Mouse (Mus musculus) spleen, adult 18-20 months (tissue): ENCODE data around the gene Afg3l1.
"Not testable (repeated sequence)": the region's sequence is repeated elsewhere in the genome, so short reads cannot be mapped to it uniquely, and the experiment has no call there.

Source experiments
- DNase-seq, 2 experiments: peaks; one replicate each; pipeline ENCODE4 v3.0.0; 2022; ENCODE audit warnings: mixed read lengths in 2 of 2

Gene Afg3l1

GRCm38 (mm10) chr8:123477737-123478258, at the start of gene Afg3l1:
Gene Afg3l1 (plus strand): TSS chr8:123477903.
- DNase-seq = peak; percentile 88 to 96

- DNase-seq = no peak
Observed at GRCm38 (mm10) chr8:123428343-123428893, 49.3 kb upstream of the Afg3l1 start.

- no peak for DNase-seq
Observed at GRCm38 (mm10) chr8:123428939-123429721, 48.6 kb upstream of the Afg3l1 start.

DNA sequence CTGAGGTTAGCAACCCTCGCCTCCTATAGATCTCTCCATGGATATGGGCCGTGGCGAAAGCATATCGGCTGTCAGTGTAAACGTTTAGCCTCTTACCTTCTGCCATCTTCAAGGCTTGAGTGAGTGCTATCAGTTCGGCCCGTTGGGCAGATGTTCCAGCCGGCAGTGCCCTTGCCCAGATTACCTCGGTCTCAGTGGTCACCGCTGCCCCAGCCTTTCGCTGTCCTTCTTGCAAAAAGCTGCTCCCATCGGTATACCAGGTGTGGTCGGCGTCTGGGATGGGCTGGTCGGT, 48.0 kb upstream of the Afg3l1 start:
- not testable (repeated sequence) for DNase-seq

- DNase-seq = not testable (repeated sequence)
Observed at GRCm38 (mm10) chr8:123430936-123431335, 46.8 kb upstream of the Afg3l1 start.

DNA sequence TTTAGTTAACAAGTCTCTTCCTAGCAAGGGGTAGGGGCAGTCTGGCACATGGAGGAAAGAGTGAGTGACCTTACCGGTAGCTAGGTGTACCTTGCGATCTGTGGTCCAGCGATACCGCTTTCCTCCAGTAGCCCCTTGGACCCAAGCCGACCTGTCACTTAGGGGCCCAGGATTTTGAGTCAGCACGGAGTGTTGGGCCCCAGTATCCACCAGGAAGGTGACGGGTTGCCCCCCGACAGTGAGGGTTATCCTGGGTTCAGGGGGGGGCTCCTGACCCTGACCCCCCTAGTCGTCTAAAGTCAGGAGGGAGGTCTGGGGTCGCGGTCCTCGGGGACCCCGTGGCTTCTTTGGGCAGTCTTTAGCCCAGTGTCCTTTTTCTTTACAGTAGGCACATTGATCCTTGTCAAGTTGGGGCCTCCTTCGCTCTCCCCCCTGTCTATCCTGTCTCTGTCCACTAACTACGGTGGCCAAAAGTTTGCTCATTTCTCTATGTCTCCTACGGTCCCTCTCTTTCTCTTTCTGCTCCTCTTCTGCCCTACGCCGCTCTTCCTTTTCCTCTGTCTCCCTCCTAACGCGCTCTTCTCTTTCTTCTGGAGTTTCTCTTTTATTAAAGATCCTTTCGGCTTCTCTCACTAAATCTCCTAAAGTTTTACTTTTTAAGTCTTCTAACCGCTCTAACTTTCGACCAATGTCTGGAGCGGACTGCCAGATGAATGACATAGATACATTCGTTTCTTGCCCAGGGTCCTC, 45.9 kb upstream of the Afg3l1 start:
- DNase-seq = no peak

DNA sequence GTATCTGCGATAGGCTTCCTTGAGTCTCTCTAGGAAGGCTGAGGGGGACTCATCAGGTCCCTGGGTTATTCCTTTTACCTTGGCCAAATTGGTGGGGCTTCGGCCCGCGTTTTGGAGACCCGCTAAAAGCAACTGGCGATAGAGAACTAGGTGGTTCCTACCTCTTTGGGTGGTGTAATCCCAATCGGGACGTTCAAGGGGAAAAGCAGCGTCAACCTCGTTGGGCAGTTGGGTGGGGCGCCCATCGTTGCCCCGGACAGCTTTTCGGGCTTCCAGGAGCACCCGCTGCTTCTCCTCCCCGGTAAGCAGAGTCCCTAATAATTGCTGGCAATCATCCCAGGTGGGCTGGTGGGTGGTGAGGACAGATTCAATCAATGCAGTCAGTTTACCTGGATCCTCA, 45.3 kb upstream of the Afg3l1 start:
- DNase-seq = no peak

GRCm38 (mm10) chr8:123433241-123433974, 44.3 kb upstream of the Afg3l1 start:
- DNase-seq = not testable (repeated sequence)

GRCm38 (mm10) chr8:123441788-123442187, 35.9 kb upstream of the Afg3l1 start:
- DNase-seq = no peak

GRCm38 (mm10) chr8:123442351-123442750, 35.4 kb upstream of the Afg3l1 start:
- no peak for DNase-seq

- peak; percentile 80 to 97 for DNase-seq
Observed at GRCm38 (mm10) chr8:123442871-123443575, 34.7 kb upstream of the Afg3l1 start.

GRCm38 (mm10) chr8:123443576-123443921, 34.2 kb upstream of the Afg3l1 start:
- no peak for DNase-seq

- no peak for DNase-seq
Observed at GRCm38 (mm10) chr8:123444131-123444530, 33.6 kb upstream of the Afg3l1 start.

- DNase-seq = no peak
Observed at GRCm38 (mm10) chr8:123445981-123446380, 31.7 kb upstream of the Afg3l1 start.

- DNase-seq = no peak
Observed at GRCm38 (mm10) chr8:123446799-123447198, 30.9 kb upstream of the Afg3l1 start.

DNA sequence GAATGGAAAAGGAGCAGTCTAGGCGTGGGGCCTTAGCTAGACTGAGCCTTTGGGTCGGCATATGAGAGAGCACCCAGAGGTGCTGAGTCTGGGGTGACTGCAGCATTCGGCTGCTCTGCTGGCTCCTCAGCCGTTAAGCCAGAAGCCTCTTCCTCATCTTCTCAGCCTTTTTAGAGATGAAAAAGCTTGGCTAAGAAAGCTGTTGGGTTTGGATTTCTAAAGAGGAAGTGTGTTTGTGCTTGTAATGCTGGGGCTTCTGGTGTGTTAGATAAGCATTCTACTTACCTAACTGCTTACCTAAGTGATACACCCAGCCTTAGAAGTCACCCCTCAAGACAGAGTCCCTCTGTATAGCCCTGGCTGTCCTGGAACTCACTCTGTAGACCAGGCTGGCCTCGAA, 26.9 kb upstream of the Afg3l1 start:
- DNase-seq = no peak

GRCm38 (mm10) chr8:123451747-123452146, 26.0 kb upstream of the Afg3l1 start:
- not testable (repeated sequence) for DNase-seq

DNA sequence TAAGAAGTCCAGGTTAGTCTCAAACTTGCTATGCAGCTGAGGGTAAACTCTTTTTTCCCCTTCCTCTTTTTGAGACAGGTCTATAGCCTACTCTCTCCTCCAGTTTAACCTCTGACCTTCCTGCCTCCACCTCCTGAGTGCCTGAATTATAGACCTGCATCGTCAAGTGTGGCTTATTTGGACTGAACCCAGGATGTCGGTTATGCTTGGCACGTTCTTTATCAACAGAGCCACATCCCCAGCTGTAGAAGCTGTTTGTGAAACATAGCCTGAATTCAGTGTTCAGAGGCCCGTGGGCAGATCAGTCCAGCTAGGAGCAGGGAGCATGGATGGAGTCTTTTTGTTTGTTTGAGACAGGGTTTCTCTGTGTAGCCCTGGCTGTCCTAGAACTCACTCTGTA, 25.6 kb upstream of the Afg3l1 start:
- no peak for DNase-seq

DNA sequence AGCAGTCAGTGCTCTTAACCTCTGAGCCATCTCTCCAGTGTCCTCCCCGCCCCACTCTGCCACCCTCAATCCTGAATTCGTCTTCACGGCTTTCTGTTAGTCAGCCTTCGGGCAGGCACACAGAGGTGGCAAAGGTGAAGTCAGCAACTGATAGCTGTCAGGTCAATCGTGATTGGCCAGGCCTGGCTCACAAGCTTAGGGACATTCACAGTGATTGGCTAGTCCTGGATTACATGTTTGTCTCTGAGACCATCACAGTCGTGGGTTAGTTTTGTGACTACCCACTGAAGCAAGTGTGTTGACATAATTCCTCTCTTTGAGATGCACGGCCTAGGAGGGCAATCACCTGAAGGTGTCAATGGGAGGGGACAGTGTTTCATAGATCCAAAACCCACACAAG, 24.4 kb upstream of the Afg3l1 start:
- DNase-seq = no peak

GRCm38 (mm10) chr8:123453951-123454350, 23.8 kb upstream of the Afg3l1 start:
- no peak for DNase-seq

GRCm38 (mm10) chr8:123454559-123454958, 23.1 kb upstream of the Afg3l1 start:
- DNase-seq = no peak

- no peak for DNase-seq
Observed at GRCm38 (mm10) chr8:123463651-123464050, 14.1 kb upstream of the Afg3l1 start.

- no peak for DNase-seq
Observed at GRCm38 (mm10) chr8:123467476-123467875, 10.2 kb upstream of the Afg3l1 start.
